Mouse (Mus musculus) hindbrain, embryonic 11.5 days (tissue): Measurements from ENCODE around the gene Adam1b. TPM values are rescaled to one million over a fixed set of nuclear protein-coding genes. Genes with fewer than 3 reads are reported as not detected.
"Not testable (repeated sequence)": the region's sequence is repeated elsewhere in the genome, so short reads cannot be mapped to it uniquely, and the experiment has no call there.

Experiments
- ATAC-seq: fragments of 200-750 bp; cut with Nextera tagmentation; 2 replicates; pipeline ENCODE4 v1.8.0; 2017; ENCODE audit warnings: mild to moderate bottlenecking, moderate TSS enrichment, moderate library complexity; ENCODE audit not compliant: low FRiP score
- DNase-seq: peaks from one replicate; pipeline ENCODE4 v3.0.0-alpha.2; 2015; ENCODE audit warnings: low spot score
- H3K27ac ChIP-seq: fragments of 300-500 bp; sonication (generic); 2 replicates; pipeline ENCODE4 v1.5.1; 2014; ENCODE audit warnings: mild to moderate bottlenecking, low read depth, low read length
- H3K27me3 ChIP-seq: fragments of 300-500 bp; sonication (generic); 2 replicates; pipeline ENCODE4 v1.6.1; 2014; ENCODE audit warnings: mild to moderate bottlenecking, low read length, moderate library complexity, mixed read lengths; ENCODE audit not compliant: control insufficient read depth, insufficient read depth
- H3K36me3 ChIP-seq: fragments of 300-500 bp; sonication (generic); 2 replicates; pipeline ENCODE4 v1.6.1; 2014; ENCODE audit warnings: mild to moderate bottlenecking, low read length, moderate library complexity, mixed read lengths; ENCODE audit not compliant: control insufficient read depth, insufficient read depth
- H3K4me1 ChIP-seq: fragments of 300-500 bp; sonication (generic); replicated peaks from 2 replicates; pipeline ENCODE4 v1.6.1; 2014; ENCODE audit warnings: low read length, mixed read lengths; ENCODE audit not compliant: control insufficient read depth, insufficient read depth
- H3K4me2 ChIP-seq: fragments of 300-500 bp; sonication (generic); replicated peaks from 2 replicates; pipeline ENCODE4 v1.6.1; 2014; ENCODE audit warnings: mild to moderate bottlenecking, low read depth, low read length
- H3K4me3 ChIP-seq: fragments of 300-500 bp; sonication (generic); 2 replicates; pipeline ENCODE4 v1.5.1; 2014; ENCODE audit warnings: low read depth, low read length
- H3K9ac ChIP-seq: fragments of 300-500 bp; sonication (generic); 2 replicates; pipeline ENCODE4 v1.6.1; 2014; ENCODE audit warnings: low read depth, low read length
- H3K9me3 ChIP-seq: fragments of 300-500 bp; sonication (generic); 2 replicates; pipeline ENCODE4 v1.6.1; 2016; ENCODE audit warnings: low read length; ENCODE audit not compliant: control insufficient read depth
- WGBS: fragments of 180-500 bp; shearing (Covaris S2); extraction: QIAGEN DNeasy Blood & Tissue Kit; methylation state at CpG from one replicate; pipeline ENCODE4 v1.1.7; 2014; 5-methylcytosine and 5-hydroxymethylcytosine counted together
- polyA plus RNA-seq: library from polyadenylated mRNA; unstranded; fragments of >200 nt; fragmentation: Nextera tagmentation; extraction: Ambion mirVana; gene quantifications from 2 replicates; pipeline ENCODE4 v1.2.1, GENCODE M21; 2014

The Adam1b gene
- polyA plus RNA-seq, 1 experiment from 2014 or later: not detected

- Histone ChIP-seq H3K4me1 (no peaks in the 10 kb centered on the region), H3K36me3 (0 out of 2 replicates have a peak, but pooled peaks cover 5% of the 10 kb centered on the region), H3K9ac (no peak overlapping the region), H3K27me3 (no peaks in the 10 kb centered on the region), H3K4me3 (no peak overlapping the region), H3K4me2 (no peak overlapping the region), H3K27ac (no peak overlapping the region), H3K9me3 (no peaks in the 10 kb centered on the region)
- ATAC-seq (no peak), DNase-seq (no peak)
- 95% methylated on average over 9 of the region's 9 CpGs for WGBS
Observed at GRCm38 (mm10) chr5:121518983-121519382, 15.7 kb upstream of the Adam1b start.

GRCm38 (mm10) chr5:121510009-121510408, 6.8 kb upstream of the Adam1b start:
- no peaks in the 10 kb centered on the region for H3K36me3 ChIP-seq
- no peak overlapping the region for H3K27ac ChIP-seq
- H3K4me1 ChIP-seq: no peaks in the 10 kb centered on the region
- no peak for DNase-seq
- H3K4me2 ChIP-seq: no peak overlapping the region
- H3K27me3 ChIP-seq: no peaks in the 10 kb centered on the region
- H3K9me3 ChIP-seq: no peaks in the 10 kb centered on the region
- H3K4me3 ChIP-seq: no peak overlapping the region
- WGBS: 86% methylated on average over 7 of the region's 7 CpGs
- ATAC-seq: no peak
- no peak overlapping the region for H3K9ac ChIP-seq

GRCm38 (mm10) chr5:121506846-121507245, 3.6 kb upstream of the Adam1b start:
- H3K4me1 ChIP-seq: no peaks in the 10 kb centered on the region
- 92% methylated on average over 1 of the region's 1 CpGs for WGBS
- no peak for ATAC-seq

GRCm38 (mm10) chr5:121501424-121501996, 1.7 kb downstream of the Adam1b start:
- not testable (repeated sequence) for H3K27me3 ChIP-seq, DNase-seq, H3K4me2 ChIP-seq, H3K9ac ChIP-seq, H3K4me1 ChIP-seq, H3K27ac ChIP-seq, ATAC-seq, H3K4me3 ChIP-seq, H3K9me3 ChIP-seq, H3K36me3 ChIP-seq
- 77% methylated on average over 9 of the region's 17 CpGs for WGBS

More at GRCm38 (mm10) chr5:121506846-121507245, 3.6 kb upstream of the Adam1b start:
- DNase-seq: no peak
- no peak overlapping the region for H3K4me2 ChIP-seq
- H3K4me3 ChIP-seq: no peak overlapping the region
- no peaks in the 10 kb centered on the region for H3K27me3 ChIP-seq
- H3K9ac ChIP-seq: no peak overlapping the region
- H3K9me3 ChIP-seq: no peaks in the 10 kb centered on the region
- no peaks in the 10 kb centered on the region for H3K36me3 ChIP-seq
- no peak overlapping the region for H3K27ac ChIP-seq

GRCm38 (mm10) chr5:121500719-121501118, 2.5 kb downstream of the Adam1b start:
- no peak for ATAC-seq
- Histone ChIP-seq H3K27me3 (no peaks in the 10 kb centered on the region), H3K4me2 (no peak overlapping the region), H3K27ac (no peak overlapping the region), H3K9me3 (no peaks in the 10 kb centered on the region), H3K4me1 (no peaks in the 10 kb centered on the region), H3K9ac (no peak overlapping the region), H3K36me3 (no peaks in the 10 kb centered on the region), H3K4me3 (no peak overlapping the region)
- 80% methylated on average over 7 of the region's 7 CpGs for WGBS
- DNase-seq: no peak

GRCm38 (mm10) chr5:121493305-121493704, 9.9 kb downstream of the Adam1b start:
- no peaks in the 10 kb centered on the region for H3K4me1 ChIP-seq
- DNase-seq: no peak
- no peak overlapping the region for H3K9ac ChIP-seq
- WGBS: 80% methylated on average over 8 of the region's 8 CpGs
- H3K4me3 ChIP-seq: no peak overlapping the region
- no peak overlapping the region for H3K27ac ChIP-seq
- H3K4me2 ChIP-seq: no peak overlapping the region
- no peaks in the 10 kb centered on the region for H3K9me3 ChIP-seq
- no peaks in the 10 kb centered on the region for H3K36me3 ChIP-seq
- H3K27me3 ChIP-seq: no peaks in the 10 kb centered on the region
- no peak for ATAC-seq

GRCm38 (mm10) chr5:121484801-121485200, 18.4 kb downstream of the Adam1b start:
- Histone ChIP-seq H3K9ac (no peak overlapping the region), H3K4me1 (no peaks in the 10 kb centered on the region), H3K36me3 (no peaks in the 10 kb centered on the region), H3K27ac (no peak overlapping the region), H3K27me3 (no peaks in the 10 kb centered on the region), H3K4me2 (no peak overlapping the region), H3K4me3 (no peak overlapping the region), H3K9me3 (no peaks in the 10 kb centered on the region)
- 81% methylated on average over 5 of the region's 5 CpGs for WGBS
- ATAC-seq (no peak), DNase-seq (no peak)

- Histone ChIP-seq H3K27ac (no peak overlapping the region), H3K4me2 (no peak overlapping the region), H3K4me1 (no peaks in the 10 kb centered on the region), H3K27me3 (no peaks in the 10 kb centered on the region), H3K4me3 (no peak overlapping the region), H3K9ac (no peak overlapping the region), H3K9me3 (no peaks in the 10 kb centered on the region), H3K36me3 (no peaks in the 10 kb centered on the region)
- ATAC-seq: no peak
- DNase-seq: peak; percentile 75
- 44% methylated on average over 3 of the region's 3 CpGs for WGBS
Observed at GRCm38 (mm10) chr5:121477680-121478079, 25.6 kb downstream of the Adam1b start.

GRCm38 (mm10) chr5:121476040-121476439, 27.2 kb downstream of the Adam1b start:
- Histone ChIP-seq H3K9ac (no peak overlapping the region), H3K27me3 (no peaks in the 10 kb centered on the region), H3K27ac (no peak overlapping the region), H3K9me3 (no peaks in the 10 kb centered on the region), H3K4me1 (no peaks in the 10 kb centered on the region), H3K4me3 (no peak overlapping the region), H3K36me3 (no peaks in the 10 kb centered on the region), H3K4me2 (no peak overlapping the region)
- WGBS: 88% methylated on average over 1 of the region's 1 CpGs
- no peak for DNase-seq
- no peak for ATAC-seq
